8 mouse cellular contexts compared by ENCODE assay signal in the genomic region with DNA sequence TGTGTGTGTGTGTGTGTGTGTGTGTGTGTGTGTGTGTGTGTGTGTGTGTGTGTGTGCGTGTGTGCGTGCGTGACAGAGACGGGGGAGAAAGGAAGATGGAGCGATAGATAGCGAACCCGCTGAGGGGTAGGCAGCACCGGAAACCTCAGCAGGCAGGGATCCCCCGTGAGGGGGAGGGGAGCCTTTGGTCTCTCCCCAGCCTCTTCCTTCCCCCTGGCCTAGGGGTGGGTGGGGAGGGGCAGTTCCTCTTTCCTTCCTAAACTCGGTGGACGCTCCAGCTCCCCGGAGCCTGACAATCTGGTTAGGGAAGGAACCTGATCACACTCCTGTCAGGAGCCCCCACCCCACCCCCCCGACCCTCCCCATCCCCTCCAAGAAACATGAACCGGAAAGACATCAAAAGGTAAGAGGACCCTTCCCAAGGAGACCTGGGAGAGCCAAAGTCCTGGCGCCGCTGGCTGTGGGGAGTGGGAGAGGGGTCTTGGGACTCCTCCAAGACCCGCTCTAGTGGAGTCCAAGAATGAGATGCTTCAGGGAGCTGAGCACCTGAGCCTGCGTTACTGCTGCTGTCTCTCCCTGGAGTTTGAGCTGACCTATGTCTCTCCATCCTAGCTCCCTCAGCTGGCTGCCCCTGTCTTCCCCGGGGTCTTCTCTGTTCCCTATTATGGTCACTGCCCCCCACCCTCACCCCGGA. TPM values are rescaled to one million over a fixed set of nuclear protein-coding genes. Genes with fewer than 3 reads are reported as not detected.
DNase-seq lines count a peak whose midpoint lies in the region; ATAC-seq and TF ChIP-seq lines count a peak whose summit lies in the region.

Gene Rasgrp4 (plus strand): TSS at position 159 of the 694 bp plus-strand sequence.

- TF ChIP-seq EP300 in liver, embryonic 14.5 days (IDR thresholded peaks at IDR 0.05; ENCODE audit: low read depth): no peak

- no peak within 1 kb of the TSS for H3K9ac ChIP-seq in hindbrain, embryonic 11.5 days (ENCODE audit: low read depth, low read length)
- H3K9ac ChIP-seq in liver, embryonic 14.5 days (replicated peaks): no peak within 1 kb of the TSS

- under 1% methylated on average over 18 of the region's 20 CpGs for WGBS in embryonic facial prominence, embryonic 10.5 days
- under 1% methylated on average over 15 of the region's 20 CpGs for WGBS in hindbrain, embryonic 11.5 days
- 4% methylated on average over 16 of the region's 20 CpGs for WGBS in liver, embryonic 14.5 days (ENCODE audit: insufficient replicate concordance)

- peaks cover 24% of the 10 kb centered on the region for H3K4me1 ChIP-seq in embryonic facial prominence, embryonic 10.5 days
- H3K4me1 ChIP-seq in hindbrain, embryonic 11.5 days (replicated peaks; ENCODE audit: control insufficient read depth, insufficient read depth, low read length): no peaks in the 10 kb centered on the region
- no peaks in the 10 kb centered on the region for H3K4me1 ChIP-seq in liver, embryonic 14.5 days (replicated peaks; ENCODE audit: control insufficient read depth in 2 of 2, insufficient read depth in 2 of 2, low read length in 1 of 2)

- H3K4me3 ChIP-seq in embryonic facial prominence, embryonic 10.5 days: peak within 1 kb of the TSS; percentile 57
- H3K4me3 ChIP-seq in hindbrain, embryonic 11.5 days (ENCODE audit: low read depth, low read length): 0 out of 2 replicates have a peak within 1 kb of the TSS, but pooled peaks have one; percentile 12
- H3K4me3 ChIP-seq in liver, embryonic 14.5 days (ENCODE audit: insufficient read depth in 1 of 2, low read depth in 2 of 2, low read length in 2 of 2): no peak within 1 kb of the TSS

- H3K4me2 ChIP-seq in hindbrain, embryonic 11.5 days (replicated peaks; ENCODE audit: low read depth, low read length): peak within 1 kb of the TSS; percentile 44
- H3K4me2 ChIP-seq in liver, embryonic 14.5 days (ENCODE audit: low read depth): peak within 1 kb of the TSS; percentile 1; the same call in 1 of the 2 replicates

- no peaks in the 10 kb centered on the region for H3K36me3 ChIP-seq in embryonic facial prominence, embryonic 10.5 days (replicated peaks)
- H3K36me3 ChIP-seq in hindbrain, embryonic 11.5 days (ENCODE audit: control insufficient read depth, insufficient read depth, low read length): no peaks in the 10 kb centered on the region
- no peaks in the 10 kb centered on the region for H3K36me3 ChIP-seq in liver, embryonic 14.5 days (replicated peaks; ENCODE audit: control insufficient read depth, insufficient read depth, low read depth)

- no peaks in the 10 kb centered on the region for H3K9me3 ChIP-seq in embryonic facial prominence, embryonic 10.5 days
- H3K9me3 ChIP-seq in hindbrain, embryonic 11.5 days (ENCODE audit: control insufficient read depth, low read length): no peaks in the 10 kb centered on the region
- no peaks in the 10 kb centered on the region for H3K9me3 ChIP-seq in liver, embryonic 14.5 days (ENCODE audit: control insufficient read depth, low read length)

- no peak for TF ChIP-seq CTCF in liver, embryonic 14.5 days (IDR thresholded peaks at IDR 0.05; ENCODE audit: low read depth)

- no peak for ATAC-seq in hindbrain, embryonic 11.5 days (ENCODE audit: low FRiP score)
- no peak for ATAC-seq in liver, embryonic 14.5 days (ENCODE audit: insufficient read depth)

- H3K27me3 ChIP-seq in embryonic facial prominence, embryonic 10.5 days (replicated peaks; ENCODE audit: low read depth, poor library complexity, severe bottlenecking): peaks cover 24% of the 10 kb centered on the region; the same call in 1 of the 2 replicates
- peaks cover 5% of the 10 kb centered on the region for H3K27me3 ChIP-seq in hindbrain, embryonic 11.5 days (ENCODE audit: control insufficient read depth, insufficient read depth, low read length)
- no peaks in the 10 kb centered on the region; the same call in 1 of the 2 replicates for H3K27me3 ChIP-seq in liver, embryonic 14.5 days (ENCODE audit: control insufficient read depth, insufficient read depth, low read length)

- peak within 1 kb of the TSS; percentile 16; the same call in 1 of the 2 replicates for H3K27ac ChIP-seq in embryonic facial prominence, embryonic 10.5 days (replicated peaks)
- H3K27ac ChIP-seq in hindbrain, embryonic 11.5 days (ENCODE audit: low read depth, low read length): no peak within 1 kb of the TSS
- H3K27ac ChIP-seq in liver, embryonic 14.5 days: no peak within 1 kb of the TSS

- peak; percentile 62 for DNase-seq in adrenal gland, postnatal 14 days
- DNase-seq in adrenal gland, postnatal 4 days (ENCODE audit: low spot score in 2 of 2): no peak
- DNase-seq in embryonic facial prominence, embryonic 10.5 days (ENCODE audit: low spot score): peak; percentile 65
- peak; percentile 37 for DNase-seq in hindbrain, embryonic 11.5 days (ENCODE audit: low spot score)
- no peak for DNase-seq in liver, embryonic 14.5 days (ENCODE audit: low read depth in 3 of 3, low spot score in 3 of 3)
- peak; percentile 59 to 65 for DNase-seq in natural killer cell, adult 2 months (ENCODE audit: low spot score in 2 of 2)
- no peak for DNase-seq in cerebellum, postnatal 25 days
- DNase-seq in yolk sac, embryonic 10.5 days (ENCODE audit: low spot score): no peak

RNA-seq across cellular contexts. Expression of gene Rasgrp4, which starts in this region (rescaled TPM):
- total RNA-seq in adrenal gland, postnatal 14 days (2021): 1.8 and 2.2 TPM in 2 replicates
- 1 to 10 TPM; 2.4 TPM for total RNA-seq in adrenal gland, postnatal 4 days (2021)
- 0.66 and 0.73 TPM in 2 replicates for polyA plus RNA-seq in embryonic facial prominence, embryonic 10.5 days (2016; fragmentation: Nextera tagmentation; extraction: Ambion mirVana)
- 0.28 and 0.52 TPM in 2 replicates for polyA plus RNA-seq in hindbrain, embryonic 11.5 days (2014; fragmentation: Nextera tagmentation; extraction: Ambion mirVana)
- polyA plus RNA-seq in liver, embryonic 14.5 days (2012; rRNA removed): 0.88 and 0.96 TPM in 2 replicates
- 0.04 and 0.39 TPM in 2 replicates for polyA plus RNA-seq in liver, embryonic 14.5 days (2014; fragmentation: Nextera tagmentation; extraction: Ambion mirVana)

Comparison
In these comparisons a context has a peak if more than half of its experiments do, and no peak if none do; other contexts are left out.
1. DNase-seq: peak in adrenal gland, postnatal 14 days (single experiment) and natural killer cell, adult 2 months (2 of 2); none in adrenal gland, postnatal 4 days (0 of 2), liver, embryonic 14.5 days (0 of 3), cerebellum, postnatal 25 days (0 of 2) and yolk sac, embryonic 10.5 days (single experiment).
2. Peak in DNase-seq, H3K4me3 ChIP-seq and H3K27ac ChIP-seq in embryonic facial prominence, embryonic 10.5 days; RNA of the gene not detected or under 1 TPM.
3. Peak in DNase-seq, H3K4me3 ChIP-seq and H3K4me2 ChIP-seq in hindbrain, embryonic 11.5 days; RNA of the gene not detected or under 1 TPM.